Mouse (Mus musculus) heart, postnatal 10 days (tissue): ENCODE measurements around the gene Stx8. TPM values are rescaled to one million over a fixed set of nuclear protein-coding genes. Genes with fewer than 3 reads are reported as not detected.

Source experiments
- DNase-seq, 2 experiments: peaks; one replicate each; pipeline ENCODE4 v3.0.0; 2021
- intact Hi-C: fragments of 180-260 bp; cut with DNase I; formaldehyde crosslinking; loops from one replicate; pipeline ENCODE4 v1.15.1; 2025
- total RNA-seq, 2 experiments: library from RNA; stranded (reverse); gene quantifications; 2 replicates each; pipeline ENCODE4 v1.2.3; 2021

The Stx8 gene
- total RNA-seq, 2 experiments from 2014 or later, result 30.1 to 31.8 TPM

- no peak for DNase-seq
- intact Hi-C loops, result no loop called here
Observed at GRCm38 (mm10) chr11:68033331-68033926, 67.4 kb downstream of the Stx8 start.

- DNase-seq, result no peak
- intact Hi-C loops, result no loop called here
Observed at GRCm38 (mm10) chr11:68034422-68034821, 68.4 kb downstream of the Stx8 start.

- intact Hi-C loops, result no loop called here
- DNase-seq, result no peak
Observed at GRCm38 (mm10) chr11:68035303-68035891, 69.4 kb downstream of the Stx8 start.

GRCm38 (mm10) chr11:68036133-68036959 is 70.4 kb downstream of the Stx8 start:
- intact Hi-C loops, result no loop called here
- DNase-seq, result no peak

GRCm38 (mm10) chr11:68037093-68037492 is 71.1 kb downstream of the Stx8 start:
- DNase-seq, result no peak
- intact Hi-C loops, result no loop called here

GRCm38 (mm10) chr11:68038101-68038500 is 72.1 kb downstream of the Stx8 start:
- intact Hi-C loops, result no loop called here
- DNase-seq, result no peak

- DNase-seq, result peak; percentile 52 to 53
- intact Hi-C loops, result no loop called here
Observed at GRCm38 (mm10) chr11:68044181-68044580, 78.2 kb downstream of the Stx8 start.

- intact Hi-C loops, result no loop called here
- peak; percentile 35 to 47 for DNase-seq
Observed at GRCm38 (mm10) chr11:68046916-68047315, 80.9 kb downstream of the Stx8 start.

- intact Hi-C loops, result no loop called here
- DNase-seq, result no peak
Observed at GRCm38 (mm10) chr11:68049261-68050165, 83.5 kb downstream of the Stx8 start.

- intact Hi-C loops, result no loop called here
Observed at GRCm38 (mm10) chr11:68050725-68051124, 84.7 kb downstream of the Stx8 start.

GRCm38 (mm10) chr11:68051305-68051704 is 85.3 kb downstream of the Stx8 start:
- intact Hi-C loops, result no loop called here
- no peak for DNase-seq

More at GRCm38 (mm10) chr11:68050725-68051124, 84.7 kb downstream of the Stx8 start:
- no peak for DNase-seq

GRCm38 (mm10) chr11:68058466-68059201 is 92.6 kb downstream of the Stx8 start:
- intact Hi-C loops, result no loop called here
- DNase-seq, result peak; percentile 44 to 46

GRCm38 (mm10) chr11:68060651-68061050 is 94.7 kb downstream of the Stx8 start:
- no peak for DNase-seq
- intact Hi-C loops, result no loop called here

GRCm38 (mm10) chr11:68062116-68062515 is 96.1 kb downstream of the Stx8 start:
- intact Hi-C loops, result no loop called here

GRCm38 (mm10) chr11:68067806-68068205 is 101.8 kb downstream of the Stx8 start:
- DNase-seq, result no peak
- intact Hi-C loops, result no loop called here

More at GRCm38 (mm10) chr11:68062116-68062515, 96.1 kb downstream of the Stx8 start:
- DNase-seq, result no peak

- no peak for DNase-seq
- intact Hi-C loops, result no loop called here
Observed at GRCm38 (mm10) chr11:68070086-68070485, 104.1 kb downstream of the Stx8 start.

- intact Hi-C loops, result no loop called here
- DNase-seq, result no peak
Observed at GRCm38 (mm10) chr11:68071836-68072235, 105.8 kb downstream of the Stx8 start.

GRCm38 (mm10) chr11:68072597-68073210 is 106.7 kb downstream of the Stx8 start:
- no peak for DNase-seq
- intact Hi-C loops, result no loop called here

- peak in 1 of 2 experiments; percentile 27 for DNase-seq
- intact Hi-C loops, result no loop called here
Observed at GRCm38 (mm10) chr11:68074686-68075085, 108.7 kb downstream of the Stx8 start.

GRCm38 (mm10) chr11:68075331-68075730 is 109.3 kb downstream of the Stx8 start:
- intact Hi-C loops, result no loop called here
- DNase-seq, result no peak
